Mouse (Mus musculus) adrenal gland, adult (tissue): ENCODE measurements around the gene Ncam1.

Experiments
- DNase-seq, 2 experiments: peaks; one replicate each; pipeline ENCODE4 v3.0.0; 2022 to 2023; ENCODE audit warnings: low spot score in 1 of 2; ENCODE audit not compliant: inconsistent age in 2 of 2

Ncam1 gene

DNA sequence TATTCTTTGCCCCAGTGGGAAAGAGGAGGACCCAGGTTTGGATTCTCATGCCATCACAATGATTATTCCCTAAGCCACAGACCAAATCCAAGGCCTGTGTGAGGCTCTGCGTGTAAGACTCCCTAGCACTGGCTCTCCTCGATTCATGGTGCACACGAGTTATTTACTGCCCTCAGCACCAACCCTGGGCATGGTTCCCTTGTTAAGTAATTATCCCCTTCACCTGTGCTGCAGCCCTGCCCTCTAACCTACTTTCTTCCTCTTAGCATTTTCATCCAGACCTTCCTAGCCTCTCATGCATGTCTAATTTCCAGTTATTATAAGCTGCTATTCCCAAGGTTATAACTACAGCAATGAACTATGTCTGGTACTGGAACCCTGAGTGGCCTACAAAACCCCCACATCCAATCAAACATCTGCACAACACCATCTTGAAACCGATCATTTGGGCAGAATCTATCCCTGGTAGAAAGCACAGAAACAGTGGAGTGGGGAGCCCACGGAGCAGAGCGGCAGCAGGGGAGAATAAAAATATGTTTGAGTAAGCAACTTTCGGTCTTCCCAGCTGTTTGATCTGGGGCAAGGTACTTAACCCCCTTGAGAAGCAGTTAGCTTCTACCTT, 116.8 kb downstream of the Ncam1 start:
- no peak for DNase-seq

DNA sequence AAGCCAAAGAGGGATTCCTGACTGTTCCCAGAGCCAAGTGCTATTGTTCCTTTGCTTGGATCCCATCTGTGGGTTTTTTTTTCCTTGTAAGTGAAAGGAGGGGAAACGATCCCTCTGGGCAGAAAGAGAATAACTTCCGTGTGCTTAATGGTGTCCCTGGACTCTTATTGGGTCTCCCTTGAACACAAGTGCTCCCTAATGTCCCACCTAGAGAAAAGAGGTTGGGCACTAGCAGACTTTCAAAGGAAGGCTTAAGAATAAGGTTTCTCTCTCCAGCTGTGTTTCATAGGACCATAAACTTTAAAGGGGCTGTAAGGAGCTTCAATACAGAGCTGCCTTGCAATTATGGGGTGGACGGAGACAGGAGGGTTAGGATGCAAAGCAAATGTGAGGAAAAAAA, 119.5 kb downstream of the Ncam1 start:
- DNase-seq = no peak

DNA sequence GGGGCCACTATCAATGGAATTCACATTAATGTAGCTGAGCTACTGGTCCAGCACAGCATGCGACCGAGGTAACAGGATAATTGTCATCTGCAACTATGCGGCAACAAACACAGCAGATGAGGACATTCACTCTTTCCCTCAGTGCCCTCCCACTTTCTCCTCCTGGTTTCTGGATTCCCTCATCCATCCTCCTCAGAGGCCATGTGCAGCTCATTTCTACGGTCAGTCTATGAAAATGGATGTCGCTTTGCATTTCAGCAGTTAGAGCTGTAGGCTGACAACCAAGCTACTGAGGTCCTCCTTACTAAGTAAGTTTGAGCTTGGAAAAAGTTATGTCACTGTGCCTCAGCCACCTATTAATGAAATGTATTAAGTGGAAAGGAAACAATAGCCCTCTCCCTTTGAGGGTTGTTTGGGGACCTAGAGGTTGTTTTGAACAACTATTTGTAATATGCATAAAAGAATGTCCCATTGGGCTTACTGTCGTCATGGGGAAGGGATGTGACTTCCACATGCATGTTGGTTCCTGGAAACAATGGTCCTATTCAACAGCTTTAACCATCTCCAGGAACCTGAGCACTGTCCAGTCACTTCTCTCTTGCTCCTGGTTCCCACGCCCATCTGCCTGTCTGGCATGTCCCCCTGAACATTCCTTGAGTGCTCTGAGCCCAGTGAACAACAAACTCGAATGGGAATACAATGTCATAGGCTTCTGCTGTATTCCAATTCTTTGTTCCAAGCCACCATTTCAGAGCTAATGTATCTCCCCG, 122.8 kb downstream of the Ncam1 start:
- no peak for DNase-seq

- no peak for DNase-seq
Measured at GRCm38 (mm10) chr9:49672646-49673199, 126.0 kb downstream of the Ncam1 start.

DNA sequence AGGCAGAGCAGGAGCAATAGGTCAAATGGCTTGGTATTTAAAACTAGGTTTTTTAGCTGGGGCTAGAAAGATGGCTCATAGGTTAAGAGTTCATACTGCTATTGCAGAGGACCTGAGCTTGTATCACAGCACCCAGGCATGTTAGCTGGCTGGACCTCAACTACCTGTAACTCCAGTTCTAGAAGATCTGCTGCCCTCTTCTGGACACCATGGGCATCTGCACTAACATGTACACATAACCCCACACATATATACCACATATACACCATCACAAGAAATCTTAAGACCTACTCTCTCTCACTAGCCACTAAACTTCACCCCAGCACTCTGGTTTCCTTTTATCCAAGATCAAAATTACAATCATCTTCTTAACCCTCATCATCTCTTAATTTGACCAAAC, 131.7 kb downstream of the Ncam1 start:
- DNase-seq = no peak

DNA sequence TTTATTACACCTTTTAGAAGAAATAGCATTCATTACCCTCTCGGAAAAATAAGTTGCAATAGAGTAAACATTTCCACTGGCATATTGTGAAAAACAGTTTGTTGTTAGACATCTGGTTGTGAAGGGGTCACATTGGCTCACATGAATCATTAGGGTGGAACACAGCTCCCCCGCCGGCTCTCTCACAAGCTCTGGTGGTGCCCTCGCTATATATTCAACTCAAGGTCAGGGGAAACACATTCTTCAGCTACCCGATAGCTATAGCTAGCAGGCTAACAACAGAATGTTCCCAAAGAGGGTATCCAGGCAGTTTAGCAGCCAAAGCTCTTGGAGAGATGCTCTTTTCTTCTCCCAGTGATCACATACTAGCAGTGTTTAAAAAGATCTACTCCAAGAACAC, 133.4 kb downstream of the Ncam1 start:
- no peak for DNase-seq

GRCm38 (mm10) chr9:49663927-49664320, 134.8 kb downstream of the Ncam1 start:
- DNase-seq = no peak

- DNase-seq = peak; percentile 32 to 68
Measured at GRCm38 (mm10) chr9:49662958-49663926, 135.5 kb downstream of the Ncam1 start.

GRCm38 (mm10) chr9:49661480-49661879, 137.2 kb downstream of the Ncam1 start:
- DNase-seq = no peak

- no peak for DNase-seq
Measured at GRCm38 (mm10) chr9:49658381-49658856, 140.3 kb downstream of the Ncam1 start.

DNA sequence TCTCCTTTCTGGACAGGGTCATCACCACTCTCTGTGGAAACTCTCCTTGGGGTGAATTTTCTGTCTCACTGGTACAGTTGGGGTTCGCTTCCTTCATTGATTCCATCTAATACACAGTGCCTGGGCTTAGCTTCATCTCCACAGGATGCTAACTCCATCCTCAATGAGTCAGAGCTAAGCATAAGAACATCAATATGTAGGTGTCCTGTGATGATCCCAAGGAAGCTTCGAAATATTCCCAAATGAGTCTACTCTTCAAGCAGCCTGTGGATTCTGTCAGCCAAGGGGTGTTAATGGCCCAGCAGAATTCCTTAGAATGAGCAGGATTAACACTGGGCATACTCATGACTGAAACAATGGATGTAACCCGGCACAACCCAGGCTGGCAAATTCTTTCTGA, 144.3 kb downstream of the Ncam1 start:
- DNase-seq = no peak

DNA sequence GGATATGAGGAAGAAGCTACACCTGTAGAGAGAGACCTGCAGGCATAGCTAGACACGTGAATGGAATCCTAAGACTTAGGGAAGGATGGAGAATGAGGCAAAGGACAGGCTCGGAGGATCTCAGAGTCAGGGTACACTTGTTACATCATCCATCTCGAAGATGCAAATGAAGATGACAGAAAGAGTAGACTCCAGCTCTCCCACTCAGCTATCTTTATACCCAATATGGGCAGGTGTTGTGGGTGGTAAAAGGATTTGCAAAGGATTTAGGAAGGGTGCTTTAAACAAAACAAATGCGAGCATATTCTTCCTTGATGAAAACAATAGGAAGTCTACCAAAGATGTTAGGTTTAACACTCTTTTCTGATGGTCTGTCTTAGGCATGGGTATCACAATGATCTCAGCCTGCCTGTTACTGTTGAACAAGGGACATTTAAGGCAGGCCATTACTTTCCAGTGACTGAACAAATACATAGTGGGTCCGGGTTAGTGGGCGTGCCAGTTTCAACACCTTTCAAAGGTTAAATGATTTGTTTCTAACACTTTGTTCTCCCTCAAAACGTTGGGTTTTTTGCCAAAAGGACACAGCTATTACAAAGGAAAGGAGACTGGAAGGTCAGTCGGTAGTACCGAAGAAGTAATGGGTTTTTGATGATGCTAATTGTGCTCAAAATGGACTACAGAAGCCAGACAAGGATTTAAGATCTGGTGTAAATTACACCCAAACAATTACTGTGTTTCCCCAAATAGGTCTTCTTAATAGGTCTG, 145.1 kb downstream of the Ncam1 start:
- DNase-seq = no peak

GRCm38 (mm10) chr9:49644296-49644695, 154.4 kb downstream of the Ncam1 start:
- DNase-seq = no peak

DNA sequence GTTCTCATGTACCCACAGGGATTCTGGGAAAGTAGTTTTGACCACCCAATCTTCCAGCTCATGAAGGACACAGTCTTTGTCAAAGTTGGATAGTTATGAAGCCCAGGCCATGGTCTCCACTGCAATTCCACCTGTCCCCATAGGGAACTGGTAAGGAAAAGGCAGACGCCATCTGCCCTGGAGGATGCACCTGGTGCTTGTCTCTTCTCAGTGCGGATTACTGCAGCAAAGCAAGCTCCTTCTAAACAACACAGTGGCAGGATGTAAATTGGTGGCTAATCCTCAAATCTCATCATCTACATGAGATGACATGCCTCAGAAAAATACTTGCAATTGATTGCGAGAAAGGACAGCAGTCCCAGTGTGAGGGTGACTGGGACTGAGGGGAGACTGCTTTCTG, 158.0 kb downstream of the Ncam1 start:
- DNase-seq = no peak

- DNase-seq = no peak
Measured at GRCm38 (mm10) chr9:49640142-49640541, 158.6 kb downstream of the Ncam1 start.

- no peak for DNase-seq
Measured at GRCm38 (mm10) chr9:49637955-49638354, 160.8 kb downstream of the Ncam1 start.

DNA sequence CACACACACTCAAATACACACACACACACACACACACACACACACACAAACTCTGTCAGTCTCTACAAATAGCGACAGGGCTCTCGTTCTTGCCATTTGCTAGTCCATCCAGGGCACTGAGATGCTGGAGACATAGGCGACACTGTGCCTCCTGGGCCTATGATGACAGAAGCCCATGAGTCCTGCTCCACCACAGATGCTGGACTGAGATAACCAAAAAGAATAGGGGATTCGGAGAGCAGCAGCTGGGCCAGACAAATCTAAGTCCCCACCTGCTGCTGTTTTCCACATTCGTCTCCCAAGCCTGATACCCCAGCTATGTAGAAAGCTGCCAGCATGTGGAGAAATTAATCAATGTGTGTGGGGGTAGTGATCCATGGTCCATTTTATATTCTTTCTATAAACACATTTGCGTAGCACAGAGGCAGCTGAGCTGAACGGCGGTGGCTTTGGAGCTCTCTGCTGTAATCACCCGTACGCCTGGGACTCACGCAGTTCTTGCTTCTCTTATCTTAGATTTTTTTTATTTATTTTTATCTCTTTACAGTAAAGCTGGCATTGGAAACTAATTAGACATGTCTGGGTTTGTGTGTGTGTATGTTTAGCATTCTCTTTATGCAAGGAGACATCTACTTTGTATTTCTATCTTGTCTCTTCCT, 162.9 kb downstream of the Ncam1 start:
- no peak for DNase-seq

- no peak for DNase-seq
Measured at GRCm38 (mm10) chr9:49632591-49632990, 166.1 kb downstream of the Ncam1 start.

DNA sequence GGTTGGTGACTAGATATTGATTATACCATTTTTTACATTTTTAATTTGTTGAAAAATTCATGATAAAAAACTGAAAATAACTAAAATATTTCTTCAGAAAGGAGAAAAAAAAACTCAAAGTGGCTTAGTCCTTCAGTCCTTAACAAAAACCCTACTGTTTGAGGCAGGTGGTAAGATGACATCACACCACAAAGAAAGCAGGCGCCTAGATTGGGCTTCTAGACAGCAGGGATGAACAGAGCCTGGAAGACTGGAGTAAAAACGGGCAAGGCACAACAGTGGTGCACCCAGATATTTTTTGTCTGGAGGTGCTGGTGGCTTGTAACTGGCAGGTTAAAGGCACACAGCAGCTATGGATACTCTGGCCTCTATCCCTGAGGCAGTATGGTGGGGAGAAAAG, 168.4 kb downstream of the Ncam1 start:
- DNase-seq = no peak

DNA sequence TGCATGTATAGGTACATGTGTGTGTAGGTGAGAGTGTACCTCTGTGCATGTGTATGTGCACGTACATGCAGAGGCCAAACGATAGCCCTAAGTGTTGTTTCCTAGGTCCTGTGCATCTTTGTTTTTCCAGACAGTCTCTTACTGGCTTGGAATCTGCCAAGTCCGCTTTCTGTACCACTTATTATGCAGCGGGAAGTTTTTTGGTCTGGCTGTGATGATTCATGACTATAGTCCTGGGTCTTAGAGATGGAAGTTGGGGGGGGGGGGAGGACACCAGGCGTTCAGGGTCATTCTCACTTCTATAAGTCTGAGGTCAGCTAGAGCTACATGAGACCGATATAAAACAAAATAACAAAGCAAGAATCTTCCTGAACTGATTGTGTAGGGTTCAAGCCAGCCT, 173.8 kb downstream of the Ncam1 start:
- DNase-seq = no peak
